Mouse (Mus musculus): ENCODE data around the gene Rab3gap1. TPM values are rescaled to one million over a fixed set of nuclear protein-coding genes. Genes with fewer than 3 reads are reported as not detected.
"Not testable (repeated sequence)": the region's sequence is repeated elsewhere in the genome, so short reads cannot be mapped to it uniquely, and the experiment has no call there.

The Rab3gap1 gene
- total RNA-seq, 4 experiments from 2014 or later = 21.4 to 25.3 (median 23.2) TPM

DNA sequence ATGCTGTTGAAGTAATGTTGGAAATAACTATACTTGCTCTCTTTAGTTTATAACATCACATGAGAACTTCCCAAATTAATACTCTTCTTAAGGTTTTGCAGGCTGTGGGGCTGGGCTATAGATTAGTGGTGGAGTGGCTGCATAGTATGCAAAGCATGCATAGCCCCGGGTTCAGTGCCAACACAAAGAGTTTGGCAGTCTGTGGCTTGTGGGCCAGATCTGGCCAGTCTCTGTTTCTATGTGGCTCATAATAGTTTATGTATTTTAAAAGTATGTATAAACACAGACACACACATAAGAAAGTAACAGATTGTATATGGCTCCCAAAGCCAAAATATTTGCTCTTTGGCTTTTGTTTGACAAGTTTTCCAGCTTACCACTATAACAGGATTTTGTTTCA is 47.2 kb downstream of the Rab3gap1 start:
- DNase-seq (ENCODE audit: low spot score in 2 of 2) = no peak

- no peak for DNase-seq (ENCODE audit: low spot score in 2 of 2)
Observed at GRCm38 (mm10) chr1:127933405-127933804, 64.8 kb downstream of the Rab3gap1 start.

- DNase-seq (ENCODE audit: low spot score in 2 of 2) = no peak
Observed at GRCm38 (mm10) chr1:127934322-127934721, 65.7 kb downstream of the Rab3gap1 start.

DNA sequence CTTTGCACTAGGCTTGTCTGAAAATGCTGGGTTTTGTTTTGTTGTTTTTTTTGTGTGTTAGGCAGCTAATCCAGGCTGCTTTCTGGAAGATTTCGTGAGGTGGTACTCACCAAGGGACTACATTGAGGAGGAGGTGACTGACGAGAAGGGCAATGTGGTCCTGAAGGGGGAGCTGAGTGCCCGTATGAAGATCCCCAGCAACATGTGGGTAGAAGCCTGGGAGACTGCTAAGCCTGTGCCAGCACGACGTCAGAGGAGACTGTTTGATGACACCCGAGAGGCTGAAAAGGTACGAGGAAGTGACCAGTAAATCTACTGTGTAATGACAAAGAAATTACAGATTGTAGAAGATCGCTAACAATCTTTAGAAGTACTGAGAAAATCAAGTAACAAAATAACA is 68.7 kb downstream of the Rab3gap1 start:
- peak; percentile 56 to 59 for DNase-seq (ENCODE audit: low spot score in 2 of 2)

DNA sequence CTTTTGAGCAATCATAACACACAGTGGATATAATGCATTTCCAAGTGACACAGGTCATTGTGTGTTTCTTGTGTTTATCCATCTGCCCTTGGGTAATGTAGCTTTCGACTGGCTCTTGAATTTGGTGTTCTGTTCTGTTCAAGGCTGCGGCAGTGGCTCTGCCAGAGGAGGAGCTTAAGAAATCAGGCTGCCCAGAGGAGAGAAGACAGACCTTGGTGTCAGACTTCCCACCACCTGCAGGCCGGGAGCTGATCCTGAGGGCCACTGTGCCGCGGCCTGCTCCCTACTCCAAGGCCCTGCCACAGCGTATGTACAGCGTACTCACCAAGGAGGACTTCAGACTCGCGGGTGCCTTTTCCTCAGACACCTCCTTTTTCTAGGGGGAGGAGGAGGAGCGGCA is 73.7 kb downstream of the Rab3gap1 start:
- no peak for DNase-seq (ENCODE audit: low spot score in 2 of 2)

- no peak for DNase-seq (ENCODE audit: low spot score in 2 of 2)
Observed at GRCm38 (mm10) chr1:127943516-127943915, 74.9 kb downstream of the Rab3gap1 start.

- DNase-seq (ENCODE audit: low spot score in 2 of 2) = no peak
Observed at GRCm38 (mm10) chr1:127945696-127946575, 77.4 kb downstream of the Rab3gap1 start.

DNA sequence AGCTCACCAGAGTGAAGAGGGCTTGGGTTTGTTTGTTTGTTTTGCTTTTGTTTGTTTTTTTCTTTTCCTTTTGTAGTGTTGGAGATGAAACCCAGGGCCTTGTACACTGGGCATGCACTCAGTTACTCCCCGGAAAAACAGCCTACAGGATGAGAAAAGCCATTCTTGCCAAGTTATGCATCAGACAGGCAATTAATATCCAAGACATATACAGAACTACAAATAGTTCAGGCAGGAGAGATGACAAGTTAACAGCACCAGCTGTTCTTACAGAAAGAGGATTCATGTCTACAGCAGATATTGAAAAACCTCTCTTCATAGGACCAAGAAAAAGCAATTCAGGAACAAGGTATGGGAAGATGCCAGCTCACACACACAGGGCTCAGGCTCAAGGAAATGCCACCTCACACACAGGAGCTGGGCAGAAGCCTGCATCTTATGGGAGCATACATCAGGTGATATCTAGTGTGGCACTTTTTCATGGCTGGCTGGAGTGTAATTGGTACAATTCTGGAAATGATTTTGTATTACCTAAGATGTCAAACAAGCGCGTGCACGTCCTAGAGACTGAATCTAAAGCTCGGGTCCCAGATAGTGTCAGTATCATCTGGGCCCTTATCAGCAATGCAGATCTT is 78.2 kb downstream of the Rab3gap1 start:
- DNase-seq (ENCODE audit: low spot score in 2 of 2) = no peak

GRCm38 (mm10) chr1:127948748-127949147 is 80.2 kb downstream of the Rab3gap1 start:
- no peak for DNase-seq (ENCODE audit: low spot score in 2 of 2)

DNA sequence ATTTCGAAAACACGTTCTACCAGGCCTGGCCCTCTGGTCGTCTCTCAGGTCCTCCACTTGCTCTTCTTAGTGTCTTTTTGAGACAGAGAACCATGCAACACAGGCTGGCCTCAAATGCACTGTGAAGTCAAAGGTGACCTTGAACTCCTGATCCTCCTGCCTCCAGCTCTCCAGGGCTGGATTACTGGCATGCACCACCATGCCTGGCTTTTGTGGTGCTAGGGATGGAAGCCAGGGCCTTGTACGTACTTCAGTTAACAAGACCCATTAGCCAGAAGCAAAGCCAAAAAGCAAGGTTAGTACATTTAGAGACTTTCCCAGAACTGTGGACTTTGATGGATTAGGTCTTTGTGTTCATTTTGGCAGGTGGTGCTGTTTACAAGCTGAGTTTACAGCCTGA is 83.7 kb downstream of the Rab3gap1 start:
- no peak for DNase-seq (ENCODE audit: low spot score in 2 of 2)

DNA sequence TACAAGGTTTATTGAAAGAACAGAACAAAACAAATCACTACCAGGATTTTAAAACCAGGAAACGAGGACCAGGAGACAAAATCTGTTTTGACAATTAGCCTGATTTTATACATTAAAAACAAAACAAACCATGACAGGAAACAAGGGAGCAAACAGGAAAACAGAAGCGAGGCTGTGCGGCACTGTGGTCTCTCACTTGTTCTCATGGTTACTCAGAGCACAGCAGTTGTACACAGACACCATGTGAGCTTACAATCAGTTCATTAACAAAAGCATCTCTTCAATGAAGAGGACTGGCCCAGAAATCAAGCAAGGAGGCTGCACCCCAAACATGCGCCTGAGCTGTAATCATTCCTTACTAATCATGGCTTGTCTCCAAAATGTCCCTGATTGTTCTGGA is 85.6 kb downstream of the Rab3gap1 start:
- not testable (repeated sequence) for DNase-seq (ENCODE audit: low spot score in 2 of 2)

GRCm38 (mm10) chr1:127954800-127955199 is 86.2 kb downstream of the Rab3gap1 start:
- DNase-seq (ENCODE audit: low spot score in 2 of 2) = no peak

- DNase-seq (ENCODE audit: low spot score in 2 of 2) = no peak
Observed at GRCm38 (mm10) chr1:127956524-127956923, 88.0 kb downstream of the Rab3gap1 start.

DNA sequence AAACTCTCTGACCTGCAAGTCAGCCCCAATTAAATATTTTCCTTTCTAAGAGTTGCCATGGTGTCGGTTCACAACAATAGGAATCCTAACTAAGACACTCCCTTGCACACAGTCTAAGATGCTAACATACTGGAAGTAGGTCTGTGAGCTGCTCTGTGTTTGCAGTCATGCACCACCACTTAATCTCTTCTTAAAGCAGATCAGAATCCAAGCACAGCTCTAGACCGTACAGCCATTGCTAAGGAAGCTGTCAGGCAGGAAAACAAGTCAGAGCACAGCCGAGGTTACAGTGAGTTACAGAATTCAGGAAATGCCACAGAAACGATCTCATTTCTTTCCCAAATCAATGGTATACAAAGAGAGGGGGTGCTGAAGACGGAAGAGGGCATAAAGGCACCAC is 90.2 kb downstream of the Rab3gap1 start:
- DNase-seq (ENCODE audit: low spot score in 2 of 2) = no peak

- DNase-seq (ENCODE audit: low spot score in 2 of 2) = no peak
Observed at GRCm38 (mm10) chr1:127959312-127959718, 90.7 kb downstream of the Rab3gap1 start.

DNA sequence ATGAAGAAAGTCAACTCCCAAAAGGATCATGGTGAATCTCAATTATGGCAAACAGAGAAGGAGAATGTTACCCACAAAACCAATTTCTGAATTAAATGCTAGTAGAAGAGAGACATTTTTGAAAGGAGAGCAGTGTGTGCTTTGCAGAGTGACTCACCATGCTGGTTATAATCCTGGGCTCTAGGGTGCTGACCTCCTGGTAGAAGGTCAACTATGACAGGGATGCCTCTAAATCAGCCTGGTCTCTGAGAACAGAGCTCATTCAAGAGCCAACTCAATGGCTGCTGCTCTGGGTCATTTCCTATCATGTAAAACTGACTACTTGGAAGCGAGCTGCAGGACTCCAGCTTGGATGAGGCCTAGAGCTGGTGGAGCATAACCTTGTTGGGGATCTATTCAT is 92.6 kb downstream of the Rab3gap1 start:
- DNase-seq (ENCODE audit: low spot score in 2 of 2) = no peak

GRCm38 (mm10) chr1:127963326-127963725 is 94.8 kb downstream of the Rab3gap1 start:
- DNase-seq (ENCODE audit: low spot score in 2 of 2) = no peak

DNA sequence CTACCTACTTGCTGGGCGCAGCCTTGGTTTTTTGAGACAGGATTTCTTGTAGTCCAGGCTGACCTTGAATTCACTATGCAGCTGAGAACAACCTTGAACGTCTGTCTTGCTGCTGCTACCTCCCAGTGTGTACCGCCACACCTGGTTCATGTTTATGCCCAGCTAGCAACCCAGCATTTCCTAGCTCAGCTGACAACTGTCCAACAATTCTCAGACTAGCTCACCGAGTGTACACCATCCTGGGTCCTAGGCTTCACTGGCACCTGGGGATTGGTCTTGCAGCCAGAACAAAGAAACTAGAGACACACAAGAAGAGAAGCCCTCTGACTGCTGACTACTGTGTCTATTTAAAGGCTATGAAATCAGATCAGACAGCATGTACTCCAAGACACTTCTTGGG is 102.3 kb downstream of the Rab3gap1 start:
- no peak for DNase-seq (ENCODE audit: low spot score in 2 of 2)

DNA sequence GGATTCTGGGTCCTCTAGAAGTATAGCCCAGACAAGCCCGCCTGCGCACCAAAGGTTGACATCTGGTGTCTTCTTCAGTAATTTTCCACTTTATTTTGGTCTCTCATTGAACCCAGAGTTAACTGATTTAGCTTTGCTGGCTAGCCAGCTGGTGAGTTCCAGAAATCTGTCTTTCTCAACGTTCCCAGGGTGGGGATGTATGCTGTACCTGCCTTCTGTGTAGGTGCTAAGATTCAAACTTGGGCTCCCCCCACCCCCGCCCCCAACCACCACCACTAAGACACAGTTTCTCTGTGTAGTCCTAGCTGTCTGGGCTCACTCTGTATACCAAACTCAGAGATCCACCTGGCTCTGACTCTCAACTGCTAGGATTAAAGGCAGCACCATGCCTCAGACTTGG is 105.5 kb downstream of the Rab3gap1 start:
- DNase-seq (ENCODE audit: low spot score in 2 of 2) = no peak

DNA sequence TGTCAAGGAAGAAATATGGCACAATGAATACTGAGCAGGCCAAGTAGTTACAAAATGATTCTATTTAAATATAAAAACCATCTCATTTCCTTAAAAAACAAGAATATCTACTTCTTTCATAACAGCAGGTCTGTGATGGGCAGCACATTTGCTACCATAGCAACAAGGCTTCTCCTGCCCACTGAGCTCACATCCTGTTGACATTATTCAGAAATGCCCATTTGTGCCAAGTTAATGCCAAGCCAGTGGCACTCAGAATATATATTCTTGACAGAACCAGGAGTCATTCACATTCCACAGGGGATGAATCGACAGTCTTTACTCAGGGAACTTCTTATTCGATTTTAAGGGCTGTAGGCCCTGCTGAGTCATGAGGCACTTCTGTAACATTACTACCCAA is 107.1 kb downstream of the Rab3gap1 start:
- no peak for DNase-seq (ENCODE audit: low spot score in 2 of 2)

GRCm38 (mm10) chr1:127976106-127976505 is 107.5 kb downstream of the Rab3gap1 start:
- no peak for DNase-seq (ENCODE audit: low spot score in 2 of 2)

DNA sequence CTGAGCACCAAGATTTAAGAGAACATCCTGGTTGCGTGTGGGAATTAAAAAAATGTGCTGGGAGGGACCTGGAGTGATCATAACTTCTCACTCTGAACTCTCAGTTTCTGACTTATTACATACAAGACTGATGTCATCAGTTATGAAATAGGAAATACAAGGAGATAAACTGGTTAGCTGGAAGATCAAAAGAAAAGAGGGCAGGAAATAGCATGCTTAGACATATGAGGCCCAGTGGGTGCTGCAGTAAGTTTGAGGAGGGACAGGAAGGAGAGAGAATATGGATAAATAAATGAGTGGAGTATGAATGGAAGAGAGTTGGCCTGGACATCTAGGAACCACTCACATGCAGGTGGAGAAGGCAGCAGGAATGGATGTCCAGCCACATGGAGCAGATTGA is 109.6 kb downstream of the Rab3gap1 start:
- no peak for DNase-seq (ENCODE audit: low spot score in 2 of 2)

Measured in gastrocnemius, adult 8-10 months (tissue).